Comparison of ENCODE assay signal across 8 mouse cellular contexts in genomic region chr1:167349206-167349605, GRCm38 (mm10). TPM values are rescaled to one million over a fixed set of nuclear protein-coding genes. Genes with fewer than 3 reads are reported as not detected.
DNase-seq lines count a peak whose midpoint lies in the region; ATAC-seq and TF ChIP-seq lines count a peak whose summit lies in the region.
"Not testable (repeated sequence)": the region's sequence is repeated elsewhere in the genome, so short reads cannot be mapped to it uniquely, and the experiment has no call there.

No protein-coding gene starts in this region.

- not testable (repeated sequence) for TF ChIP-seq CTCF in intestine, postnatal 0 days (IDR thresholded peaks at IDR 0.05; ENCODE audit: low read depth)
- 0 out of 2 replicates have a peak, but pooled peaks have one; percentile 10 for TF ChIP-seq CTCF in stomach, postnatal 0 days (IDR thresholded peaks at IDR 0.05; ENCODE audit: low read depth)

- not testable (repeated sequence) for H3K36me3 ChIP-seq in embryonic facial prominence, embryonic 14.5 days (ENCODE audit: control insufficient read depth, insufficient read depth, low read length); heart, embryonic 15.5 days; intestine, postnatal 0 days (ENCODE audit: control insufficient read depth, insufficient read depth); liver, embryonic 11.5 days (ENCODE audit: control insufficient read depth, insufficient read depth, low read length); lung, embryonic 16.5 days (ENCODE audit: control insufficient read depth, insufficient read depth, low read length); stomach, postnatal 0 days (ENCODE audit: control insufficient read depth, insufficient read depth, low read length)

- ATAC-seq in embryonic facial prominence, embryonic 14.5 days (ENCODE audit: low read depth); heart, embryonic 15.5 days (replicated peaks; ENCODE audit: insufficient number of reproducible peaks, insufficient read depth, low FRiP score, low read depth); intestine, postnatal 0 days; liver, embryonic 11.5 days (replicated peaks; ENCODE audit: low FRiP score); lung, embryonic 16.5 days (ENCODE audit: low read depth); stomach, postnatal 0 days (ENCODE audit: low FRiP score, low TSS enrichment): not testable (repeated sequence)

- DNase-seq in A20 (ENCODE audit: low read depth, low spot score), result peak; percentile 61
- DNase-seq in R1 (ENCODE audit: low read depth, low spot score), result peak; percentile 51
- DNase-seq in embryonic facial prominence, embryonic 14.5 days (ENCODE audit: low spot score); liver, embryonic 11.5 days (ENCODE audit: low spot score); stomach, postnatal 0 days (ENCODE audit: low spot score): not testable (repeated sequence)

- not testable (repeated sequence) for H3K4me1 ChIP-seq in embryonic facial prominence, embryonic 14.5 days (ENCODE audit: control insufficient read depth, insufficient read depth, low read length); heart, embryonic 15.5 days (replicated peaks); intestine, postnatal 0 days (replicated peaks; ENCODE audit: control insufficient read depth, insufficient read depth, low read length); lung, embryonic 16.5 days (replicated peaks; ENCODE audit: control insufficient read depth, insufficient read depth, low read length); stomach, postnatal 0 days (replicated peaks; ENCODE audit: control insufficient read depth, insufficient read depth)
- peaks cover 11% of the 10 kb centered on the region for H3K4me1 ChIP-seq in liver, embryonic 11.5 days (replicated peaks; ENCODE audit: control insufficient read depth, insufficient read depth, low read length)

- not testable (repeated sequence) for TF ChIP-seq EP300 in stomach, postnatal 0 days (optimal IDR thresholded peaks at IDR 0.05)

- not testable (repeated sequence) for H3K9ac ChIP-seq in embryonic facial prominence, embryonic 14.5 days (ENCODE audit: low read depth, low read length); heart, embryonic 15.5 days; intestine, postnatal 0 days (ENCODE audit: low read depth, low read length); liver, embryonic 11.5 days (ENCODE audit: low read depth, low read length); lung, embryonic 16.5 days (ENCODE audit: low read length); stomach, postnatal 0 days (ENCODE audit: low read length)

- not testable (repeated sequence) for H3K27ac ChIP-seq in embryonic facial prominence, embryonic 14.5 days (replicated peaks; ENCODE audit: low read depth, low read length); liver, embryonic 11.5 days (ENCODE audit: low read depth, low read length); lung, embryonic 16.5 days (ENCODE audit: low read length); stomach, postnatal 0 days (replicated peaks)
- 0 out of 2 replicates have a peak overlapping the region, but pooled peaks have one; percentile 80 for H3K27ac ChIP-seq in heart, embryonic 15.5 days
- peak overlapping the region; percentile 96 for H3K27ac ChIP-seq in intestine, postnatal 0 days (ENCODE audit: low read depth, low read length)

- not testable (repeated sequence) for H3K9me3 ChIP-seq in embryonic facial prominence, embryonic 14.5 days (ENCODE audit: control insufficient read depth, low read length); heart, embryonic 15.5 days (replicated peaks); intestine, postnatal 0 days (ENCODE audit: control insufficient read depth); liver, embryonic 11.5 days (ENCODE audit: control insufficient read depth, low read length); lung, embryonic 16.5 days (ENCODE audit: control insufficient read depth, low read length); stomach, postnatal 0 days (ENCODE audit: control insufficient read depth, low read length)

- not testable (repeated sequence) for H3K27me3 ChIP-seq in embryonic facial prominence, embryonic 14.5 days (replicated peaks; ENCODE audit: control insufficient read depth, insufficient read depth, low read length); heart, embryonic 15.5 days; intestine, postnatal 0 days (replicated peaks; ENCODE audit: control insufficient read depth, insufficient read depth, low read length); liver, embryonic 11.5 days (replicated peaks; ENCODE audit: control insufficient read depth, insufficient read depth, low read length); lung, embryonic 16.5 days (ENCODE audit: control insufficient read depth, insufficient read depth, low read depth, low read length); stomach, postnatal 0 days (ENCODE audit: control insufficient read depth, insufficient read depth, low read length)

- H3K4me3 ChIP-seq in embryonic facial prominence, embryonic 14.5 days (ENCODE audit: low read depth, low read length); heart, embryonic 15.5 days; intestine, postnatal 0 days (ENCODE audit: low read depth, low read length); lung, embryonic 16.5 days (ENCODE audit: low read length); stomach, postnatal 0 days (ENCODE audit: low read depth, low read length): not testable (repeated sequence)
- H3K4me3 ChIP-seq in liver, embryonic 11.5 days (ENCODE audit: low read depth, low read length), result peak overlapping the region; percentile 85; the same call in 1 of the 2 replicates

- WGBS in embryonic facial prominence, embryonic 14.5 days, result 73% methylated on average over 3 of the region's 3 CpGs
- WGBS in heart, embryonic 15.5 days, result 66% methylated on average over 3 of the region's 3 CpGs
- WGBS in intestine, postnatal 0 days, result 48% methylated on average over 3 of the region's 3 CpGs
- WGBS in liver, embryonic 11.5 days, result 39% methylated on average over 3 of the region's 3 CpGs
- 56% methylated on average over 3 of the region's 3 CpGs for WGBS in lung, embryonic 16.5 days
- WGBS in stomach, postnatal 0 days, result 61% methylated on average over 3 of the region's 3 CpGs

- peak overlapping the region; percentile 62 for H3K4me2 ChIP-seq in embryonic facial prominence, embryonic 14.5 days (ENCODE audit: low read depth, low read length)
- peak overlapping the region; percentile 88 for H3K4me2 ChIP-seq in heart, embryonic 15.5 days
- H3K4me2 ChIP-seq in intestine, postnatal 0 days (replicated peaks; ENCODE audit: low read depth), result peak overlapping the region; percentile 84; the same call in 1 of the 2 replicates
- H3K4me2 ChIP-seq in liver, embryonic 11.5 days, result peak overlapping the region; percentile 79
- peak overlapping the region; percentile 79; the same call in 1 of the 2 replicates for H3K4me2 ChIP-seq in lung, embryonic 16.5 days (ENCODE audit: low read depth, low read length)
- peak overlapping the region; percentile 90; the same call in 1 of the 2 replicates for H3K4me2 ChIP-seq in stomach, postnatal 0 days (replicated peaks; ENCODE audit: low read depth)

RNA-seq across cellular contexts. Expression of gene Aldh9a1, which starts 0.6 kb away (rescaled TPM):
- 40.7 and 48.6 TPM in 2 replicates for polyA plus RNA-seq in embryonic facial prominence, embryonic 14.5 days (2014; fragmentation: Nextera tagmentation; extraction: Ambion mirVana)
- polyA plus RNA-seq in heart, embryonic 15.5 days (2015; fragmentation: Nextera tagmentation; extraction: Ambion mirVana), result 25.3 and 35.4 TPM in 2 replicates
- polyA plus RNA-seq in intestine, postnatal 0 days (2015; fragmentation: Nextera tagmentation; extraction: Ambion mirVana), result 185 and 214 TPM in 2 replicates
- 112 and 129 TPM in 2 replicates for polyA plus RNA-seq in liver, embryonic 11.5 days (2014; fragmentation: Nextera tagmentation; extraction: Ambion mirVana)
- 48.6 and 51.5 TPM in 2 replicates for polyA plus RNA-seq in lung, embryonic 16.5 days (2015; fragmentation: Nextera tagmentation; extraction: Ambion mirVana)
- 70.7 and 74.7 TPM in 2 replicates for polyA plus RNA-seq in stomach, postnatal 0 days (2015; fragmentation: Nextera tagmentation; extraction: Ambion mirVana)

RNA-seq across cellular contexts. Expression of gene Tmco1, which starts 41.0 kb away (rescaled TPM):
- polyA plus RNA-seq in embryonic facial prominence, embryonic 14.5 days (2014; fragmentation: Nextera tagmentation; extraction: Ambion mirVana), result 80.6 and 90.0 TPM in 2 replicates
- polyA plus RNA-seq in heart, embryonic 15.5 days (2015; fragmentation: Nextera tagmentation; extraction: Ambion mirVana), result 77.2 and 81.9 TPM in 2 replicates
- polyA plus RNA-seq in intestine, postnatal 0 days (2015; fragmentation: Nextera tagmentation; extraction: Ambion mirVana), result 82.6 and 95.3 TPM in 2 replicates
- 104 and 116 TPM in 2 replicates for polyA plus RNA-seq in liver, embryonic 11.5 days (2014; fragmentation: Nextera tagmentation; extraction: Ambion mirVana)
- 123 and 125 TPM in 2 replicates for polyA plus RNA-seq in lung, embryonic 16.5 days (2015; fragmentation: Nextera tagmentation; extraction: Ambion mirVana)
- 77.2 and 81.8 TPM in 2 replicates for polyA plus RNA-seq in stomach, postnatal 0 days (2015; fragmentation: Nextera tagmentation; extraction: Ambion mirVana)

RNA-seq across cellular contexts. Expression of gene Mgst3, which starts 44.4 kb away (rescaled TPM):
- polyA plus RNA-seq in embryonic facial prominence, embryonic 14.5 days (2014; fragmentation: Nextera tagmentation; extraction: Ambion mirVana), result 74.7 and 86.9 TPM in 2 replicates
- polyA plus RNA-seq in heart, embryonic 15.5 days (2015; fragmentation: Nextera tagmentation; extraction: Ambion mirVana), result 145 and 154 TPM in 2 replicates
- 305 and 323 TPM in 2 replicates for polyA plus RNA-seq in intestine, postnatal 0 days (2015; fragmentation: Nextera tagmentation; extraction: Ambion mirVana)
- polyA plus RNA-seq in liver, embryonic 11.5 days (2014; fragmentation: Nextera tagmentation; extraction: Ambion mirVana), result 242 and 253 TPM in 2 replicates
- polyA plus RNA-seq in lung, embryonic 16.5 days (2015; fragmentation: Nextera tagmentation; extraction: Ambion mirVana), result 50.8 and 62.5 TPM in 2 replicates
- 991 and 1,037 TPM in 2 replicates for polyA plus RNA-seq in stomach, postnatal 0 days (2015; fragmentation: Nextera tagmentation; extraction: Ambion mirVana)
